Mouse (Mus musculus): Measurements from ENCODE around the gene Rec8.
A peak's percentile ranks its signal among the peaks of the same experiment; 100 is the strongest.

Gene Rec8

DNA sequence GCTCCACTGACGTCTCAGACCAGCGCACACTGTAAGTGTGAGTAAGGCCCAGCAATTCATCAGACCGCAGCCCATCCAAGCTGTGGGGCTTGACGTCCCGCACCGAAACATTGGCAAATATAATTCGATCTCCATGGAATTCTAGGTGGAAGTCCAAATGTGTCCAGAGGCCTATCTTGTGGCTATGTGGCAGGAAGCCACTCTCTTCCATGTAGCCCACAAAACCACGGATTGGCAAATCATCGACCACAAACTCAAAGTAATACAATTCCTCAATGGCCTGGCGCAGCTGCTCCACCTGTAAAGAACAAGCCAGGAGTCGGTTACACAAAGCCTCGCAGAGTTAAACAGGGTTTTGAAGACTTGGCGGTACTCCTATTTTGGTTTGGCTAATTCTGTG lies 23.5 kb downstream of the Rec8 start:
- no peak for DNase-seq (ENCODE audit: low read depth, low spot score)

DNA sequence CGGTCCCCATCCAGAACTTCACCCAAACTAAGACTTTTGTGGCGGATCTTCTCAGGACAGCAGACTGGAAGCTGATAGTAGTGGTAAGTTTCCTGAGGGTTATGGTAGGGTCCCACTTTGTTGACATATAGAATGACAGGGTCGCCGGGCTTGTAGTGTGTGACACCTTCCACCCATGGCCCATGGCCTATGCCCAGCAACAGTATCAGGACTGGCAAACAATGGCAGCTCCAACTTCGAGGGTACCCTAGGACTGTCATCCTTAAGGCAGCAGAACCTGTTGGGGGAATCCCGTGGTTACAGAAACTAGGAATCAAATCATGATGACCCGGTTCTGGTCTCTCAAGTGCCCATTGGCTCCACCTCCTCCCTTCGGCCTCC lies 24.8 kb downstream of the Rec8 start:
- no peak for DNase-seq (ENCODE audit: low read depth, low spot score)

- DNase-seq (ENCODE audit: low read depth, low spot score) = peak; percentile 92
These were observed 25.4 kb downstream of the Rec8 start, which contains the start of gene Tm9sf1 for GRCm38 (mm10) chr14:55643060-55643907. TSS of gene Tm9sf1 (minus strand) at chr14:55643806.

- DNase-seq (ENCODE audit: low read depth, low spot score) = no peak
These were observed 26.5 kb downstream of the Rec8 start for GRCm38 (mm10) chr14:55644261-55644888.

DNA sequence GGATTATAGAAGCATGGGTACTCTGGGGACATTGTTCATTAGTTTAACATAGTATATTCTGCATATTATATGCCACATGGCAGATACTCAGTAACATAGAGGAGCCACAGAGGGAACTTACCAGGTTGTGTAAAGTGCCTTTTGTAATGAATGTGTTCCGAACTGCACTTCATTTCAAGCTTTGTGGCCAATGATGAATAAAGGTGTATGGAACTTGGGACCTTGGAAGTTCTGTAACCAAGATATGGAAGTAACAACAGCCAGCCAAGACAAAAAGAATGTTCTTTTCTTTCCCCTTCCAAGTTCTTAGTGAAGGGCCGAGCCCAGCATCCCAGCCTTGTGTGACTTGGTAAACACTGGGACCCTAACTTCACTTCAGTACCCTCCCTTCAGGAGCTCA lies 32.0 kb downstream of the Rec8 start, which contains the start of gene Tssk4:
Gene Tssk4, plus strand, starts transcription at position 301 of the 400 bp plus-strand sequence.
- DNase-seq (ENCODE audit: low read depth, low spot score) = no peak

- DNase-seq (ENCODE audit: low read depth, low spot score) = no peak
These were observed 33.7 kb downstream of the Rec8 start for GRCm38 (mm10) chr14:55651528-55651927.

DNA sequence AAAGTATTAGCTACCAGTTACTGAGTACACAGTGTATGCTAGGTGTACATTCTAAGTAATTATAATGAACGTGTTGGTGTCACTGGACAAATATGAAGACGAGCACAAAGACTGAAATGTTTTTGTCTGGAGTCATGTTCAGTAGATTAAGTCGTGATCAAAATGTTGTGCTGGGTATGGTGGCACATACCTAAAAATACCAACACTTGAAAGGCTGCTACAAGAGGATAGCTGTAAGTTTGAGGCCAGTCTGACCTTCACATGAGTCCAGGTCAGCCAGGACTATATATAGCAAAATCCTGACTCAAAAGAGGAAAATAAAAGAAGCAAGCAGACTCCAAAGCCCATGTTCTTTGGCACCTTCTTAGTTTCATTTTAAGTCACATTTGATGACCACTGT lies 39.1 kb downstream of the Rec8 start:
- no peak for DNase-seq (ENCODE audit: low read depth, low spot score)

DNA sequence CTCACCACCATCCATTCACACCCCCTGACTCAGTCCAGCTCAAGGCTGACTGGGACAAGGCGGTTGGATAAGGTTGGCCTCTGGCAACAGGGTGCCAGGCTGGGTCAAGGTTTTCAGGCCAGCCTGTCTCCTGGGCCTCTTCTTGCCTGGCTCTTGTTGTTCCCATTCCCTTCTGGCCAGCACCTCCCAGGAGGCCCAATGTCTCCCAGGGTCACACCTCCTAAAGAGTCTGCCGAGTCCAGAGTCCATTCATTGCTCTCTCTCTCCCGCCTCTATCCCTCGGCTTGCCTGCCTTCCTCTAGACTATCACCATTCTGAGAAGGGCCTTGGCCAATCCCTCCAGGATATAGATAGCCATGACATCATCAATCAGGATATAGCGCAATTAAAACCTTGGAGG lies 40.2 kb downstream of the Rec8 start:
- DNase-seq (ENCODE audit: low read depth, low spot score) = no peak

- DNase-seq (ENCODE audit: low read depth, low spot score) = peak; percentile 96
These were observed 42.2 kb downstream of the Rec8 start, which contains the start of gene Mdp1 for GRCm38 (mm10) chr14:55659960-55660573. TSS of gene Mdp1 (minus strand) at chr14:55660508.

- DNase-seq (ENCODE audit: low read depth, low spot score) = no peak
These were observed 42.8 kb downstream of the Rec8 start for GRCm38 (mm10) chr14:55660636-55661035.

- no peak for DNase-seq (ENCODE audit: low read depth, low spot score)
These were observed 53.6 kb downstream of the Rec8 start for GRCm38 (mm10) chr14:55671486-55671832.

DNA sequence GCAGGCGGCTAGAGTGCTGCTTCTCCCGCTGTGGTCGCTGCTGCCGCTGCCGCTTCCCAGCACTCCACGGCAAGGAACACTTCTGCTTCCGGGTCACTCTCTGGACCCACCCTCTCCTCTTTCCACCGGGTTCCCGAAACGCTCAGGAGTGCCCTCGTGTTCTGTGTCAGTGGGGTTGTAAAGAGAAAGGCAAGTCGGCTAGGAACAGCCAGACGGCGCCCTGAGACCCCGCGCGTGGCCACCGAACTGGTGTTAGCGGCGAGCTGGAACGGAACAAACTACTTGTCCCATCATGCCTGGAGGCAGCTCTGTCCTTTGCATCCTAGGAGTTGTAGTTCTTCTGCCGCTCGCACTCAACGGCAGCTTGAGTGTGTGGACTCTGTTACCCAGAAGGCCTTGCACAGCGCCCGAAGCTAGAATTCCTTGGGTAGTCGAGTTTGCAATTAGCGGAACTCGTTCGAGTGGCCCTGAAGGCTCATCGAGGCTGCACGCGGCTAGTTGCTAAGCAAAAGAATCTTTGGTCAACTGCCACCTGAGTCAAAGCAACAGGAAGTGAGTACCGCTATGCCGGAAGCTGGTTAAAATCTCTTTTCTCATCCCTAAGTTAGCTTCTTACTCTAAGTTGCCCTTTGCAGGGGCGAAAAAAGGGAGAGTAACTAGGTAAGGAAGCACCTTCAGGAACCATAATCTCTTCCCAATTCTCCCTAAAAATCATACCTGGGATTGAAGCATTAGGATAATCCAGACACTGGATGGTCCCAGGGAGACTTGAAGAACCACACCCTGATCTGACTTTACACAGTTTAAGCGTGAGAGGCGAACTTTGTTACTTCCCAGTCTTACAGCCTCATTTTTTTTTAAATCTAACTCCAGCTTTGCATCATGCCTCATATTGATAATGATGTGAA lies 54.2 kb downstream of the Rec8 start, which contains the start of the genes Gmpr2 and Nedd8:
Gene Gmpr2, plus strand, starts transcription at position 109 of the 908 bp plus-strand sequence.
Gene Nedd8, minus strand, starts transcription at position 292 of the 908 bp plus-strand sequence.
- peak; percentile 99 for DNase-seq (ENCODE audit: low read depth, low spot score)

GRCm38 (mm10) chr14:55672741-55673060 lies 54.9 kb downstream of the Rec8 start:
- DNase-seq (ENCODE audit: low read depth, low spot score) = no peak

All from brain, adult 2 months (tissue).